Mouse (Mus musculus): ENCODE results near the gene Gm9040.

GRCm38 (mm10) chr10:118370443-118370842 lies 43.7 kb upstream of the Gm9040 start:
- TF ChIP-seq POLR2A (IDR thresholded peaks at IDR 0.05; ENCODE audit: insufficient read length, low read depth) (no peak), CEBPB (IDR thresholded peaks at IDR 0.05; ENCODE audit: insufficient read depth, poor library complexity, severe bottlenecking) (no peak), POLR2AphosphoS2 (IDR thresholded peaks at IDR 0.05; ENCODE audit: insufficient read length, low read depth) (no peak), USF1 (IDR thresholded peaks at IDR 0.05; ENCODE audit: low read depth) (no peak)

Measured in myocyte (in vitro differentiated cells).